Mouse (Mus musculus) midbrain, embryonic 11.5 days (tissue): ENCODE results near the gene Ints5. TPM values are rescaled to one million over a fixed set of nuclear protein-coding genes. Genes with fewer than 3 reads are reported as not detected.
A peak's percentile ranks its signal among the peaks of the same experiment; 100 is the strongest.

Experiments
- ATAC-seq: fragments of 200-750 bp; cut with Nextera tagmentation; 2 replicates; pipeline ENCODE4 v1.8.0; 2017; ENCODE audit warnings: moderate TSS enrichment, moderate library complexity; ENCODE audit not compliant: low FRiP score
- DNase-seq: peaks from one replicate; pipeline ENCODE4 v3.0.0; 2015; ENCODE audit warnings: low spot score; ENCODE audit errors: missing footprints
- H3K27ac ChIP-seq: fragments of 300-500 bp; sonication (generic); 2 replicates; pipeline ENCODE4 v1.5.1; 2014; ENCODE audit warnings: low read depth, low read length
- H3K27me3 ChIP-seq: fragments of 300-500 bp; sonication (generic); 2 replicates; pipeline ENCODE4 v1.6.1; 2014; ENCODE audit warnings: mild to moderate bottlenecking, low read length, moderate library complexity, mixed read lengths; ENCODE audit not compliant: control insufficient read depth, insufficient read depth
- H3K36me3 ChIP-seq: fragments of 300-500 bp; sonication (generic); 2 replicates; pipeline ENCODE4 v1.6.1; 2014; ENCODE audit warnings: mild to moderate bottlenecking, low read length, moderate library complexity, mixed read lengths; ENCODE audit not compliant: control insufficient read depth, insufficient read depth
- H3K4me1 ChIP-seq: fragments of 300-500 bp; sonication (generic); 2 replicates; pipeline ENCODE4 v1.6.1; 2014; ENCODE audit warnings: low read length; ENCODE audit not compliant: control insufficient read depth, insufficient read depth
- H3K4me2 ChIP-seq: fragments of 300-500 bp; sonication (generic); 2 replicates; pipeline ENCODE4 v1.6.1; 2014; ENCODE audit warnings: mild to moderate bottlenecking, moderate library complexity
- H3K4me3 ChIP-seq: fragments of 300-500 bp; sonication (generic); 2 replicates; pipeline ENCODE4 v1.5.1; 2014; ENCODE audit warnings: low read depth, low read length
- H3K9ac ChIP-seq: fragments of 300-500 bp; sonication (generic); 2 replicates; pipeline ENCODE4 v1.6.1; 2014; ENCODE audit warnings: low read length
- H3K9me3 ChIP-seq: fragments of 300-500 bp; sonication (generic); 2 replicates; pipeline ENCODE4 v1.6.1; 2016; ENCODE audit warnings: low read length; ENCODE audit not compliant: control insufficient read depth
- WGBS: fragments of 180-500 bp; shearing (Covaris S2); extraction: QIAGEN DNeasy Blood & Tissue Kit; methylation state at CpG from one replicate; pipeline ENCODE4 v1.1.7; 2014; 5-methylcytosine and 5-hydroxymethylcytosine counted together
- microRNA-seq: library from miRNA; unstranded; fragments of <30 nt; microRNA quantifications from one replicate; pipeline ENCODE4, GENCODE M21; 2017
- polyA plus RNA-seq: library from polyadenylated mRNA; unstranded; fragments of >200 nt; fragmentation: Nextera tagmentation; extraction: Ambion mirVana; gene quantifications from 2 replicates; pipeline ENCODE4 v1.2.1, GENCODE M21; 2014

Gene Ints5
- polyA plus RNA-seq, 1 experiment from 2014 or later = 33.3 TPM

DNA sequence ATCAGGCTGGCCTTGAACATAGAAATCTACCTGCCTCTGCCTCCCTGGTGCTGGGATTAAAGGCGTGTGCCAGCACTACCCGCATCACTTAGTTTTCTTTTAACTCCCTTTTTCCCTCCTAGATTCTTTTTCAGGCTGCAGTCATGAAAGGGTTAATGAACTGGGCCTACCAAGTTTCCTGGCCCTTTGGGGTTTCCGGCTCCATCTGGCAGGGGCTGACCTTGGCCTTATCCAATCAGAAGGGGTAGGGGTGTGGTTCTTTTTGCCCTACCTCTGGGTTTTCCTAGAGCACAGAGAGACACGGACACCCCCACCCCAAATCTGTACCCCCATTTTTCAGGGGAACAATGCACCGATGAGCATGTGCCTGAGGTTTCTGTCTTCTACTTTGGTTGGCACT lies 51.9 kb downstream of the Ints5 start:
- ATAC-seq (no peak), DNase-seq (peak; percentile 94)
- Histone ChIP-seq H3K4me3 (peak overlapping the region; percentile 4; the same call in 1 of the 2 replicates), H3K9ac (no peak overlapping the region), H3K4me2 (0 out of 2 replicates have a peak overlapping the region, but pooled peaks have one; percentile 11), H3K27me3 (no peaks in the 10 kb centered on the region), H3K4me1 (peaks cover 15% of the 10 kb centered on the region), H3K9me3 (no peaks in the 10 kb centered on the region), H3K27ac (no peak overlapping the region), H3K36me3 (peaks cover 30% of the 10 kb centered on the region)
- 60% methylated on average over 5 of the region's 5 CpGs for WGBS

DNA sequence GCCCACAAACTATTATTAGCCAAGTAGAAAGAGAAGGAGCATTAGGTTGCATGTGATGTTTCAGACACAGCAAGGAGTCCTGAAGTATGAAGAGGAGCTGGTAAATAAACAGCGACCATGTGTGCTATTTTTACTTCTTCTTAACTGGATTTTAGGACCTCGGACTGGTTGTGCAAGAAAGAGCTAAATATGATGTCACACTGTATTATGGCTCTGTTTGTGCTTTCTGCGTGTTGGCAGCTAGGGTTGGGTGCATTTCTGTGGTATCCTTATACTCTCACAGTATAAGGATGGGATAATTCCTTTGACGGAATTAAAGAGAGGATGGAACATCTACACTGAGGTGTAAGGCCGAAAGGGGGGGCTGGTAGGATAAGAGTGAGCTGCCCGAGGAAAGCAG lies 52.4 kb downstream of the Ints5 start:
- peaks cover 32% of the 10 kb centered on the region for H3K36me3 ChIP-seq
- H3K9ac ChIP-seq = no peak overlapping the region
- WGBS = 83% methylated on average over 6 of the region's 6 CpGs
- H3K4me3 ChIP-seq = peak overlapping the region; percentile 4; the same call in 1 of the 2 replicates
- ATAC-seq = no peak
- H3K9me3 ChIP-seq = no peaks in the 10 kb centered on the region
- no peaks in the 10 kb centered on the region for H3K27me3 ChIP-seq
- H3K27ac ChIP-seq = no peak overlapping the region
- peaks cover 15% of the 10 kb centered on the region for H3K4me1 ChIP-seq
- peak; percentile 56 for DNase-seq
- no peak overlapping the region for H3K4me2 ChIP-seq

DNA sequence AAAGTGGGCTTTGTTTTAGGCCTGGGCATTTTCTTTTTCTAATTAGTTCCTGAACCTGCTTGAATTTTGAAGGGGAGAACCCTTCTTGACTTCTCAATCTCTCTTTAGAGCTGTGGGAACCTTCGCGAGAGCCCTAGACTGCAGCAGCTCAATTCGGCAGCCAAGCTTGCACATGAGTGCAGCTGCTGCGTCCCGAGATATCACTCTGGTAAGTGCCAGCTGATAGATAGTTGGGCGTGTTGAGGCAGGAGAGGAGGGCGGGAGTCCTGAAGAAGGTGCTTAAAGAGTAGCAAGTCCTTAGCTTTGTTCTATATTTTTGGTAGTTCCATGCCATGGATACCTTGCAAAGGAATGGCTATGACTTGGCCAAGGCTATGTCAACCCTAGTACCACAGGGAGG lies 54.1 kb downstream of the Ints5 start:
- DNase-seq (peak; percentile 54), ATAC-seq (no peak)
- Histone ChIP-seq H3K36me3 (peaks cover 41% of the 10 kb centered on the region), H3K4me1 (peaks cover 9% of the 10 kb centered on the region), H3K9me3 (no peaks in the 10 kb centered on the region), H3K27me3 (no peaks in the 10 kb centered on the region), H3K27ac (no peak overlapping the region), H3K4me3 (no peak overlapping the region), H3K9ac (no peak overlapping the region), H3K4me2 (no peak overlapping the region)
- WGBS = 95% methylated on average over 7 of the region's 7 CpGs

Small RNAs within 50 kb of the gene (microRNA-seq; reads per million reads assigned to microRNA genes)
- gene Mir5136 = not detected

Other genes with a start within 250 kb of the Ints5 start
- 0.04 TPM in 2 replicates for gene Chrm1, start 229.2 kb upstream of the Ints5 start, polyA plus RNA-seq
- 139 and 142 TPM in 2 replicates for gene Slc3a2, start 169.6 kb upstream of the Ints5 start, polyA plus RNA-seq
- gene Wdr74, start 157.2 kb upstream of the Ints5 start, polyA plus RNA-seq = 74.2 and 83.7 TPM in 2 replicates
- 1.5 and 2.7 TPM in 2 replicates for gene 1700092M07Rik, start 152.3 kb upstream of the Ints5 start, polyA plus RNA-seq
- 85.6 and 94.7 TPM in 2 replicates for gene Stx5a, start 151.6 kb upstream of the Ints5 start, polyA plus RNA-seq
- gene Nxf1, start 135.9 kb upstream of the Ints5 start, polyA plus RNA-seq = 209 and 235 TPM in 2 replicates
- 190 and 197 TPM in 2 replicates for gene Tmem223, start 122.0 kb upstream of the Ints5 start, polyA plus RNA-seq
- 40.8 and 45.7 TPM in 2 replicates for gene Tmem179b, start 118.5 kb upstream of the Ints5 start, polyA plus RNA-seq
- 15.4 and 19.6 TPM in 2 replicates for gene Taf6l, start 106.6 kb upstream of the Ints5 start, polyA plus RNA-seq
- gene Polr2g, start 94.4 kb upstream of the Ints5 start, polyA plus RNA-seq = 169 and 177 TPM in 2 replicates
- gene Zbtb3, start 90.5 kb upstream of the Ints5 start, polyA plus RNA-seq = 6.1 and 6.5 TPM in 2 replicates
- 51.7 and 59.7 TPM in 2 replicates for gene Ttc9c, start 73.7 kb upstream of the Ints5 start, polyA plus RNA-seq
- 6.1 and 6.2 TPM in 2 replicates for gene Hnrnpul2, start 73.0 kb upstream of the Ints5 start, polyA plus RNA-seq
- gene AC129217.1, start 63.2 kb upstream of the Ints5 start, polyA plus RNA-seq = not detected in 2 replicates
- gene Bscl2, start 55.5 kb upstream of the Ints5 start, polyA plus RNA-seq = 50.6 and 52.7 TPM in 2 replicates
- gene Gng3, start 53.8 kb upstream of the Ints5 start, polyA plus RNA-seq = 128 and 133 TPM in 2 replicates
- gene Lrrn4cl, start 42.2 kb upstream of the Ints5 start, polyA plus RNA-seq = 0.18 and 0.30 TPM in 2 replicates
- 169 and 183 TPM in 2 replicates for gene Ubxn1, start 21.5 kb upstream of the Ints5 start, polyA plus RNA-seq
- 54.6 and 59.1 TPM in 2 replicates for gene Uqcc3, start 12.1 kb upstream of the Ints5 start, polyA plus RNA-seq
- gene Lbhd1, start 9.3 kb upstream of the Ints5 start, polyA plus RNA-seq = 109 and 123 TPM in 2 replicates
- gene Gm49403, start 9.1 kb upstream of the Ints5 start, polyA plus RNA-seq = not detected in 2 replicates
- 115 and 116 TPM in 2 replicates for gene 1810009A15Rik, start 4.2 kb upstream of the Ints5 start, polyA plus RNA-seq
- gene Gm49416, start 4.1 kb upstream of the Ints5 start, polyA plus RNA-seq = not detected in 2 replicates
- 101 and 109 TPM in 2 replicates for gene Ganab, start 5.1 kb downstream of the Ints5 start, polyA plus RNA-seq
- 42.1 and 46.0 TPM in 2 replicates for gene B3gat3, start 27.4 kb downstream of the Ints5 start, polyA plus RNA-seq
- gene Rom1, start 36.4 kb downstream of the Ints5 start, polyA plus RNA-seq = 1.4 and 2.3 TPM in 2 replicates
- gene Eml3, start 36.5 kb downstream of the Ints5 start, polyA plus RNA-seq = 5.8 and 8.2 TPM in 2 replicates
- 50.9 and 56.0 TPM in 2 replicates for gene Mta2, start 48.9 kb downstream of the Ints5 start, polyA plus RNA-seq
- gene Tut1, start 60.8 kb downstream of the Ints5 start, polyA plus RNA-seq = 23.5 and 28.4 TPM in 2 replicates
- 435 and 439 TPM in 2 replicates for gene Eef1g, start 74.0 kb downstream of the Ints5 start, polyA plus RNA-seq
- 5.0 and 6.3 TPM in 2 replicates for gene Ahnak, start 96.3 kb downstream of the Ints5 start, polyA plus RNA-seq
- not detected in 2 replicates for gene Scgb1a1, start 195.0 kb downstream of the Ints5 start, polyA plus RNA-seq
- gene Asrgl1, start 242.6 kb downstream of the Ints5 start, polyA plus RNA-seq = 13.5 and 14.2 TPM in 2 replicates